Mouse (Mus musculus): ENCODE results near the gene Olfr640.

- TF ChIP-seq CTCF (IDR thresholded peaks at IDR 0.05; ENCODE audit: low read depth, low read length) (no peak), POLR2A (IDR thresholded peaks at IDR 0.05; ENCODE audit: extremely low read depth, insufficient read depth, low read length) (no peak)
These were observed 26.2 kb downstream of the Olfr640 start for GRCm38 (mm10) chr7:103999124-103999523.
